Comparison of ENCODE assay signal across 8 mouse cellular contexts in genomic region chr19:4113186-4113805, GRCm38 (mm10). TPM values are rescaled to one million over a fixed set of nuclear protein-coding genes. Genes with fewer than 3 reads are reported as not detected.
A peak's percentile ranks its signal among the peaks of the same experiment; 100 is the strongest.
DNase-seq lines count a peak whose midpoint lies in the region; ATAC-seq and TF ChIP-seq lines count a peak whose summit lies in the region.

No protein-coding gene starts in this region.

- ATAC-seq in inflammation-experienced regulatory T-cells, adult 6 months = peak; percentile 17

- H3K79me3 ChIP-seq in C2C12 (ENCODE audit: low read depth) = no peaks in the 10 kb centered on the region

- TF ChIP-seq CTCF in C2C12 (IDR thresholded peaks at IDR 0.05; ENCODE audit: control insufficient read depth, insufficient read depth, insufficient read length) = no peak

- peak; percentile 97 to 99 for DNase-seq in adrenal gland, postnatal 36 days
- peak; percentile 44 to 74 for DNase-seq in frontal cortex, postnatal 25 days (ENCODE audit: low spot score in 2 of 2)
- peak; percentile 87 to 90 for DNase-seq in left cerebral cortex, adult 18-20 months (ENCODE audit: low spot score in 2 of 2)
- DNase-seq in lung, postnatal 14 days = peak; percentile 80
- peak; percentile 72 to 83 for DNase-seq in spleen, postnatal 14 days (ENCODE audit: low spot score in 2 of 2)
- no peak for DNase-seq in natural killer cell, adult 2 months (ENCODE audit: low spot score in 2 of 2)

- peaks cover 82% of the 10 kb centered on the region for H3K36me3 ChIP-seq in C2C12 (ENCODE audit: control insufficient read depth, insufficient read depth)

- no peaks in the 10 kb centered on the region for H3K27me3 ChIP-seq in C2C12 (ENCODE audit: control insufficient read depth, insufficient read depth, insufficient read length)

- no peak overlapping the region for H3K4me3 ChIP-seq in C2C12 (ENCODE audit: insufficient read depth, poor library complexity, severe bottlenecking)

- peak overlapping the region; percentile 33 for H3ac ChIP-seq in C2C12 (ENCODE audit: control insufficient read depth, insufficient read length, low read depth)

- peaks cover 9% of the 10 kb centered on the region for H3K79me2 ChIP-seq in C2C12 (ENCODE audit: control insufficient read depth, insufficient read depth)

TF ChIP-seq in C2C12, 6 proteins besides CTCF, POLR2A, EP300 and RAD21:
- TF ChIP-seq MAX (IDR thresholded peaks at IDR 0.05) (no peak), FOSL1 (IDR thresholded peaks at IDR 0.05; ENCODE audit: insufficient read depth, low read length, poor library complexity, severe bottlenecking) (peak; percentile 18)
TF ChIP-seq in C2C12: peak in this region for 1.

RNA-seq across cellular contexts. Expression of gene Aip, which starts 12.4 kb away (rescaled TPM):
- 208 TPM for polyA plus RNA-seq in C2C12 (2012; fragmentation: generic; extraction: Trizol)
- total RNA-seq in adrenal gland, postnatal 36 days (2021) = 100 to 1,000 TPM; 104 to 124 TPM
- 100 to 1,000 TPM; 171 to 228 (median 197) TPM for polyA plus RNA-seq in inflammation-experienced regulatory T-cells, adult 6 months (2017; shearing (Covaris generic))
- 100 to 1,000 TPM; 121 to 126 TPM for total RNA-seq in left cerebral cortex, adult 18-20 months (2021)

RNA-seq across cellular contexts. Expression of gene Pitpnm1, which starts 13.5 kb away (rescaled TPM):
- 43.1 TPM for polyA plus RNA-seq in C2C12 (2012; fragmentation: generic; extraction: Trizol)
- total RNA-seq in adrenal gland, postnatal 36 days (2021) = 100 to 1,000 TPM in 1 of 2 experiments, 10 to 100 TPM in 1; 59.7 to 158 TPM
- polyA plus RNA-seq in inflammation-experienced regulatory T-cells, adult 6 months (2017; shearing (Covaris generic)) = 100 to 1,000 TPM in 1 of 3 experiments, 10 to 100 TPM in 2; 80.6 to 147 (median 88.8) TPM
- 100 to 1,000 TPM; 210 to 214 TPM for total RNA-seq in left cerebral cortex, adult 18-20 months (2021)

RNA-seq across cellular contexts. Expression of gene Cdk2ap2, which starts 16.3 kb away (rescaled TPM):
- 134 TPM for polyA plus RNA-seq in C2C12 (2012; fragmentation: generic; extraction: Trizol)
- total RNA-seq in adrenal gland, postnatal 36 days (2021) = 100 to 1,000 TPM; 109 to 132 TPM
- polyA plus RNA-seq in inflammation-experienced regulatory T-cells, adult 6 months (2017; shearing (Covaris generic)) = 100 to 1,000 TPM; 329 to 406 (median 406) TPM
- total RNA-seq in left cerebral cortex, adult 18-20 months (2021) = 10 to 100 TPM; 33.6 to 37.3 TPM

RNA-seq across cellular contexts. Expression of gene Gpr152, which starts 26.3 kb away (rescaled TPM):
- polyA plus RNA-seq in C2C12 (2012; fragmentation: generic; extraction: Trizol) = not detected
- total RNA-seq in adrenal gland, postnatal 36 days (2021) = under 1 TPM in 1 of 2 experiments, not detected in 1; 0.10 TPM
- under 1 TPM in 1 of 3 experiments, not detected in 2; 0.22 TPM for polyA plus RNA-seq in inflammation-experienced regulatory T-cells, adult 6 months (2017; shearing (Covaris generic))
- total RNA-seq in left cerebral cortex, adult 18-20 months (2021) = under 1 TPM; 0.12 TPM

RNA-seq across cellular contexts. Expression of gene Cabp4, which starts 30.5 kb away (rescaled TPM):
- 0.04 TPM for polyA plus RNA-seq in C2C12 (2012; fragmentation: generic; extraction: Trizol)
- total RNA-seq in adrenal gland, postnatal 36 days (2021) = under 1 TPM; 0.30 to 0.40 TPM
- 1 to 10 TPM in 1 of 3 experiments, under 1 TPM in 2; 0.91 to 1.1 (median 0.97) TPM for polyA plus RNA-seq in inflammation-experienced regulatory T-cells, adult 6 months (2017; shearing (Covaris generic))
- under 1 TPM; 0.26 to 0.63 TPM for total RNA-seq in left cerebral cortex, adult 18-20 months (2021)

Comparison
In these comparisons a context has a peak if more than half of its experiments do, and no peak if none do; other contexts are left out.
1. DNase-seq: peak in adrenal gland, postnatal 36 days (2 of 2), frontal cortex, postnatal 25 days (2 of 2), left cerebral cortex, adult 18-20 months (2 of 2), lung, postnatal 14 days (single experiment) and spleen, postnatal 14 days (2 of 2); none in natural killer cell, adult 2 months (0 of 2).